Mouse (Mus musculus) kidney, embryonic 14.5 days (tissue): ENCODE data around the gene Rnf2. TPM values are rescaled to one million over a fixed set of nuclear protein-coding genes. Genes with fewer than 3 reads are reported as not detected.
A peak's percentile ranks its signal among the peaks of the same experiment; 100 is the strongest.
"Not testable (repeated sequence)": the region's sequence is repeated elsewhere in the genome, so short reads cannot be mapped to it uniquely, and the experiment has no call there.

Experiments
- ATAC-seq: fragments of 200-750 bp; cut with Nextera tagmentation; 2 replicates; pipeline ENCODE4 v1.8.0; 2017; ENCODE audit warnings: moderate number of reproducible peaks, mild to moderate bottlenecking, moderate TSS enrichment, moderate library complexity; ENCODE audit not compliant: low FRiP score, low TSS enrichment
- H3K27ac ChIP-seq: fragments of 300-500 bp; sonication (generic); 2 replicates; pipeline ENCODE4 v1.5.1; 2014; ENCODE audit warnings: low read depth, mild to moderate bottlenecking, low read length, moderate library complexity, mixed read lengths
- H3K27me3 ChIP-seq: fragments of 300-500 bp; sonication (generic); 2 replicates; pipeline ENCODE4 v1.6.1; 2014; ENCODE audit warnings: mild to moderate bottlenecking, low read length; ENCODE audit not compliant: control insufficient read depth, insufficient read depth
- H3K36me3 ChIP-seq: fragments of 300-500 bp; sonication (generic); 2 replicates; pipeline ENCODE4 v1.6.1; 2014; ENCODE audit warnings: low read length, mixed read lengths; ENCODE audit not compliant: control insufficient read depth, insufficient read depth
- H3K4me1 ChIP-seq: fragments of 300-500 bp; sonication (generic); 2 replicates; pipeline ENCODE4 v1.6.1; 2014; ENCODE audit warnings: low read length, mixed read lengths; ENCODE audit not compliant: control insufficient read depth, insufficient read depth
- H3K4me2 ChIP-seq: fragments of 300-500 bp; sonication (generic); replicated peaks from 2 replicates; pipeline ENCODE4 v1.6.1; 2014; ENCODE audit warnings: low read depth, mild to moderate bottlenecking, low read length
- H3K4me3 ChIP-seq: fragments of 300-500 bp; sonication (generic); 2 replicates; pipeline ENCODE4 v1.5.1; 2014; ENCODE audit warnings: mild to moderate bottlenecking, low read length
- H3K9ac ChIP-seq: fragments of 300-500 bp; sonication (generic); 2 replicates; pipeline ENCODE4 v1.6.1; 2014; ENCODE audit warnings: low read depth, mild to moderate bottlenecking, low read length, moderate library complexity
- H3K9me3 ChIP-seq: fragments of 300-500 bp; sonication (generic); 2 replicates; pipeline ENCODE4 v1.6.1; 2016; ENCODE audit warnings: low read length; ENCODE audit not compliant: control insufficient read depth
- WGBS: fragments of 180-500 bp; shearing (Covaris S2); extraction: QIAGEN DNeasy Blood & Tissue Kit; methylation state at CpG from one replicate; pipeline ENCODE4 v1.1.7; 2014; 5-methylcytosine and 5-hydroxymethylcytosine counted together
- polyA plus RNA-seq: library from polyadenylated mRNA; unstranded; fragments of >200 nt; fragmentation: Nextera tagmentation; extraction: Ambion mirVana; gene quantifications from 2 replicates; pipeline ENCODE4 v1.2.1, GENCODE M21; 2014

The Rnf2 gene
- polyA plus RNA-seq, 1 experiment from 2014 or later = 105 TPM

DNA sequence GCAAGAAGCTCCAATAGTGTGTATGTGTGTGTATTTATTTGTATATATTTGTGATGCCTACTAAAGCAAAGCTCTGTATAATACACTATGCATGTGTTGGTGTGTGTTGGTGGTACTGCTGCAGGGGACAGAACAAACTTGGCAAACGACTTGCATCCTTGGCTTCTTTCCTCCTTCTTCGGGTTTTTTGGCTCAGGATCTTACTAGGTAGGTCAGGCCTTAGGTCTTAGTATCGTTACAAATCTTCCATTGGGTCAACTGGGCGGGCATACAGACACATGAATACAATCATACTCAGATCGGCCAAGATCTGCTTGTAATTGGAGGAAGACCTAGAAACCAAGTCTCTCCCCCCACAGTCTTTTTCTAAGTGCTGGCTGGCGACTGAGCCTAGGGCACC lies 6.0 kb downstream of the Rnf2 start:
- Histone ChIP-seq H3K9me3 (no peaks in the 10 kb centered on the region; the same call in 1 of the 2 replicates), H3K36me3 (no peaks in the 10 kb centered on the region), H3K4me3 (no peak overlapping the region), H3K27ac (no peak overlapping the region), H3K27me3 (no peaks in the 10 kb centered on the region), H3K4me2 (no peak overlapping the region), H3K9ac (no peak overlapping the region), H3K4me1 (peaks cover 30% of the 10 kb centered on the region)
- 64% methylated on average over 6 of the region's 6 CpGs for WGBS
- ATAC-seq = no peak

DNA sequence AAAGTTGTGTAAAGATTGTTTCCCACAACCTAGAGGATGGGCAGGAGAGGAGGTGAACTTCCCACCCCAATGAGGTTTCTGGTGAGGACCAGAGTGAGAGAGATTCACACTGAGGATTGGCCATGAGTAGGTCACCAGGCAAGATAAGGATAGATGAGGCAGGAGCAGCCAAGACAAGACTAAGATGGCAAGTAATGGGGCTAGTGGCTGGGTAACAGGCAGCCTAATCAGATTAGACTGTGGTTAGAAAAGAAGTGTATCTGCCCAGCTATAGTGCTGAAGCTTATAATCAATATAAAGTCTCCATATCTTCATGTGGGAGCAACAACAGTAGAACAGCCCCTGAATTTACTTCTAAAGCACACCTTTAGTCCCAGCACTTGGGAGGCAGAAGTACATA lies 6.9 kb downstream of the Rnf2 start:
- no peak for ATAC-seq
- Histone ChIP-seq H3K36me3 (no peaks in the 10 kb centered on the region), H3K4me3 (no peak overlapping the region), H3K9ac (no peak overlapping the region), H3K4me1 (peaks cover 29% of the 10 kb centered on the region), H3K27me3 (no peaks in the 10 kb centered on the region), H3K9me3 (no peaks in the 10 kb centered on the region; the same call in 1 of the 2 replicates), H3K27ac (no peak overlapping the region), H3K4me2 (no peak overlapping the region)

DNA sequence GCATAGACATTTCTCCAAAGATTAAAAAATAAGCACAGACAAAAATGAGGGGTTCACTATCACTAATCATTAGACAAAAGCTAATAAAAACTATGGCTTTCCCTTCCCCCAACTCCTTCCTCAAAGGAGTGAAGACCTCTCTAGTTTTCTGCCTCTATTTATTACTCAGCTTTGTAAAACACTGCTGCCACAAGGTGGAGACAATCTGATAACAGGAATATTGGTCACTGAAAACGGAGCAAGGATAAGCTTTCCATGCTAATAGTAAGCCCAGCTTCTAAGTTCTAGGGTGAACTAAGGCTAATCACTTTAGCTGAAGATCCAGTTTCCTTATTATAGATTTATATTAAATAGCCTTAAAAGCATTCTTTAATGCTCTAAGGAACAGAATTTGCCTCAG lies 8.3 kb downstream of the Rnf2 start:
- Histone ChIP-seq H3K27me3 (no peaks in the 10 kb centered on the region), H3K36me3 (no peaks in the 10 kb centered on the region), H3K9me3 (no peaks in the 10 kb centered on the region; the same call in 1 of the 2 replicates), H3K27ac (no peak overlapping the region), H3K4me3 (no peak overlapping the region), H3K4me2 (no peak overlapping the region), H3K4me1 (peaks cover 24% of the 10 kb centered on the region), H3K9ac (no peak overlapping the region)
- WGBS = 46% methylated on average over 1 of the region's 1 CpGs
- ATAC-seq = no peak

DNA sequence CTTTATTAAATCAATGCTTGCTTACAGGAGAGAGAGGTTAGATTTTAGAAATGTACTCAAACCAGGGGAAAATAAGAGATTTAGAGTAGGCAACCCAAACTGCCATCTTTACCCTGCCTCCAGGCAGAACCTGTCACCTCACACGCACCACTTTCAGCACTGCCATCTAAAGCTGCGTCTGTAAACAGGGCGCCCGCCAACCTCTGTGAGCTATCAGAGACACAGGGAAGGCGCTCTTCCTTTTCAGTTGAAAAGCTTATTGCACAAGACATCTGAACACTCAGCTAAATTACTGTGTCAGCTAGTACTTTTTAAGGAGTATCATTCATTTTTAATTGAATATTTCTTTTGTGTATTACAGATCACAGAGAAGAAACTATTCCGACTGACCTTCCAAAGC lies 10.9 kb downstream of the Rnf2 start:
- Histone ChIP-seq H3K27ac (no peak overlapping the region), H3K27me3 (no peaks in the 10 kb centered on the region), H3K4me2 (no peak overlapping the region), H3K4me1 (peaks cover 7% of the 10 kb centered on the region), H3K9me3 (no peaks in the 10 kb centered on the region), H3K4me3 (no peak overlapping the region), H3K9ac (no peak overlapping the region), H3K36me3 (no peaks in the 10 kb centered on the region)
- no peak for ATAC-seq
- WGBS = 89% methylated on average over 6 of the region's 6 CpGs

DNA sequence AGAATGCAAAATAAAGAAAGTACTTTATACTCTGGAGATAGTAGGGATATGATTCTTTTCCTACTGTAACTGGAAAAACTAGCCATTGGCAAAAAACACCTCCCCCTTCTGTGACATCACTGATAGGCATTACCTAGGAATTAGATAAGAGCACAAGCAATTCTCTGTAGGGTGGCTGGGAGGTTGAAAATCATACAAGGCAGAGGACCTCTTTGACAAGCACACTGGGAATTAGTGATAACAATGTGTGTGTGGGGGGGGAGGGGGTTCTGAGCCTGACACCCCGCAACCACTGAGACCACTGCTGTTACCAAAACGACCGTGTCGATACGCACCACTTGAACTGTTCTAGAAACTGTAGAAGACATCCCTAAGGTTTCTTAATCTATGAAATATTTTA lies 16.0 kb downstream of the Rnf2 start:
- Histone ChIP-seq H3K27me3 (no peaks in the 10 kb centered on the region), H3K4me3 (no peak overlapping the region), H3K4me2 (no peak overlapping the region), H3K27ac (no peak overlapping the region), H3K4me1 (no peaks in the 10 kb centered on the region), H3K9me3 (no peaks in the 10 kb centered on the region), H3K9ac (no peak overlapping the region), H3K36me3 (peaks cover 8% of the 10 kb centered on the region)
- no peak for ATAC-seq
- 82% methylated on average over 5 of the region's 5 CpGs for WGBS

DNA sequence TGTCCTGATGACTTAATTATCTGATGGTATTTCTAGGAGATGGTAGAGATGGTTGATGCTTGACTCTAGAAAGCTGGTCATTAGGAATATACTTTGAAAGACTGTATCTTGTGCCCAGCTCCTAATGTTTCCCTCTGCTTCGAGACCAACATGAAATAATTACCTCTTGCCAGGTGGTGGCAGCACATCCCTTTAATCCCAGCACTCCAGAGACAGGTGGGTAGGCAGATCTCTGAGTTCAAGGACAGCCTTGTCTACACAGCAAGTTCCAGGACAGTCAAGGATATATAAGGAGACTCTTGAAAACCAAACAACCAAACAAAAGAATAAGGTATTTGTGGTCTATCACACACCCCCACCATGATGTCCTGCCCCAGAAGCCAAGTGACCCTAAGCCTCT lies 17.2 kb downstream of the Rnf2 start:
- no peak overlapping the region for H3K9ac ChIP-seq
- ATAC-seq = no peak
- peaks cover 8% of the 10 kb centered on the region for H3K36me3 ChIP-seq
- no peaks in the 10 kb centered on the region for H3K4me1 ChIP-seq
- no peaks in the 10 kb centered on the region for H3K27me3 ChIP-seq
- no peak overlapping the region for H3K4me2 ChIP-seq
- H3K4me3 ChIP-seq = no peak overlapping the region
- H3K9me3 ChIP-seq = no peaks in the 10 kb centered on the region
- 75% methylated on average over 1 of the region's 1 CpGs for WGBS
- H3K27ac ChIP-seq = no peak overlapping the region

DNA sequence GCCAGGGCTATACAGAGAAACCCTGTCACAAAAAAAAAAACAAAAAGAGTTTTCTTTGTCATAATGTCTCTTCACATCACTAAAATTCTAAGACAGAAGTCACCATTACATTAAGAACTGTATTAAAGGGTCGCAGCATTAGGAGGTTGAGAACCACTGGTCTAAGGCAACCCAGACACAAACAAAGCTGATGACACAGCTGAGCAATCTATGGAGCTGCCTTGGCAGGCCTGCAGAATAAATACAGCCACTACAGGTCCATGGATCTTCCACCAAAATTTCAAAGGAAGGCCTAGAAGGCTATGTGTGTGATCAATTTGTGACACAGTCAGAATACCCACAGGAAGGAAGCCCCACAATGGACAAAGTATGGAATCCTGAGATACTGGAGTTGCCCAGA lies 18.3 kb downstream of the Rnf2 start:
- Histone ChIP-seq H3K27me3 (no peaks in the 10 kb centered on the region), H3K27ac (no peak overlapping the region), H3K4me2 (no peak overlapping the region), H3K4me1 (no peaks in the 10 kb centered on the region), H3K9me3 (no peaks in the 10 kb centered on the region), H3K36me3 (peaks cover 12% of the 10 kb centered on the region), H3K4me3 (no peak overlapping the region), H3K9ac (no peak overlapping the region)
- ATAC-seq = no peak
- 97% methylated on average over 1 of the region's 1 CpGs for WGBS

DNA sequence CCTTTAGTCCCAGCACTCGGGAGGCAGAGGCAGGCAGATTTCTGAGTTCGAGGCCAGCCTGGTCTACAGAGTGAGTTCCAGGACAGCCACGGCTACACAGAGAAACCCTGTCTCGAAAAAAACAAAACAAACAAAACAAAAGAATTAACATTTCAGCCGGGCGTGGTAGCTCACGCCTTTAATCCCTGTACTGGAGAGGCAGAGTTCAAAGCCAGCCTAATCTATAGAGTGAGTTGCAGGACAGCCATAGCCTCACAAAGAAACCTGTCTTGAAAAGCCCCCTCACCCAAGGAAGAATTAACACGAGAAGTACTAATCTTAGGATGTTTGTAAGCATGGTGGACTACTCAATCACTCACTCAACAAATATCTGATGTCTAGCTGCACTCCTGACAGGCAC lies 28.4 kb downstream of the Rnf2 start:
- ATAC-seq, H3K9me3 ChIP-seq, H3K9ac ChIP-seq, H3K4me2 ChIP-seq, H3K4me3 ChIP-seq, H3K27ac ChIP-seq, H3K27me3 ChIP-seq, H3K4me1 ChIP-seq: not testable (repeated sequence)
- WGBS = 93% methylated on average over 8 of the region's 8 CpGs
- peaks cover 72% of the 10 kb centered on the region for H3K36me3 ChIP-seq

DNA sequence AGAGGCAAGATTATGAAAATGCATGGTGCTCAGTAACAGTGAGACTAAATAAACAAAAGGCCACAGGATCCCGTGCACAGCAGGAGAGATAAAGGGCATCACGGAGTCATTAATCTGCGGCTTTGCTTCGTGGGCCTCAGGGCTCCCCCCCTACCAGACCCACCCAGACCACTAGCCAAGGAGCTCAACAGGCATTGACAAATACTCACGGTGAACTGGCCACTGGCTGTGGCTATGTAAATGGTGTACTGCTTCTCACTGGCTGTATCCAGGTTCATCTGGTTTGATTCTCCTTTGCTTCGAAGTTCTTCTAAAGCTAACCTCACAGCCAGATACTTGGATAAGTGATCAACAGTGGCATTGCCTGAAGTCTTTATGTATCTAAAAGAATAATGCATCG lies 29.3 kb downstream of the Rnf2 start:
- Histone ChIP-seq H3K9me3 (no peaks in the 10 kb centered on the region), H3K4me3 (no peak overlapping the region), H3K9ac (no peak overlapping the region), H3K4me2 (no peak overlapping the region), H3K36me3 (peaks cover 64% of the 10 kb centered on the region), H3K27me3 (no peaks in the 10 kb centered on the region), H3K27ac (no peak overlapping the region), H3K4me1 (no peaks in the 10 kb centered on the region)
- WGBS = 55% methylated on average over 7 of the region's 7 CpGs
- ATAC-seq = peak; percentile 71; the same call in 1 of the 2 replicates

DNA sequence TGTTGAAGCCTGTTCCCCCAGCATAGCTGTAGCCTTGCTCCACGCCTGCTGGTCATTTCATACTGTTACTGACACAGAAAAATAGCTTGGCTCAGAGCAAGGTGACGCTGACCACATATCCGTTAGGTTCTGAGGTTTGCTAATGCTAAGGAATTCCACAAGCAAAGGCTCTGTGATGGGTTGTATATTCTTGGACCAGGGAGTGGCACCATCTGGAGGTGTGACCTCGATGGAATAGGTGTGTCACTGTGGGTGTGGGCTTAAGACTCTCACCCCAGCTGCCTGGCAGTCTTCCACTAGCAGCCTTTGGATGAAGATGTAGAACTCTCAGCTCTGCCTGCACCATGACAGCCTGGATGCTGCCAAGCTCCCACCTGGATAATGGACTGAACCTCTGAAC lies 34.2 kb downstream of the Rnf2 start:
- no peak overlapping the region for H3K4me3 ChIP-seq
- H3K27me3 ChIP-seq = no peaks in the 10 kb centered on the region
- H3K9ac ChIP-seq = no peak overlapping the region
- H3K27ac ChIP-seq = no peak overlapping the region
- H3K4me1 ChIP-seq = no peaks in the 10 kb centered on the region
- no peak for ATAC-seq
- peaks cover 22% of the 10 kb centered on the region for H3K36me3 ChIP-seq
- no peaks in the 10 kb centered on the region for H3K9me3 ChIP-seq
- 90% methylated on average over 4 of the region's 4 CpGs for WGBS
- H3K4me2 ChIP-seq = no peak overlapping the region
